Mouse (Mus musculus): ENCODE measurements around the gene Rab31. TPM values are rescaled to one million over a fixed set of nuclear protein-coding genes. Genes with fewer than 3 reads are reported as not detected.

Gene Rab31
- polyA plus RNA-seq, 1 experiment from 2014 or later: 23.5 TPM

DNA sequence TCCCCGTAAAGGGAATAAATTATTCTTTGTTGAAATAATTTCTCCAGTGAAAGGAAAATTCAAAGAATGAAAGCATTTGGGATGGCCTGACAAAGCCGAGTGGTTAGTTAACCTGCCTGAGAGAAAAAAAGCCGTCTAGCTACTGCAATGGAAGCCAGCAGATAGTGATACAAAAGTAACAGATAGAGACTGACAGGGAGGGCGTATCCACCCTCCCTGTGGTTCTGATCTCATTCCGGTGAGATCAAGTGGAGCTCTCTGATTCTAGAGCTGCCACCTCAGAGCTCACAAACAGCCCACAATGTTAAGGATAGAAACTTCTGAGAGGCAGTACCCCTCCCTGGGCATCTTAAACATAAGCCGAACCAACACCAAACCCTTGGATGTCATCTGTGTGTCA, 23.6 kb downstream of the Rab31 start:
- TF ChIP-seq CTCF (IDR thresholded peaks at IDR 0.05; ENCODE audit: low read depth) (no peak), EP300 (optimal IDR thresholded peaks at IDR 0.05) (no peak)
- no peaks in the 10 kb centered on the region for H3K27me3 ChIP-seq (ENCODE audit: control insufficient read depth, insufficient read depth, low read length)

DNA sequence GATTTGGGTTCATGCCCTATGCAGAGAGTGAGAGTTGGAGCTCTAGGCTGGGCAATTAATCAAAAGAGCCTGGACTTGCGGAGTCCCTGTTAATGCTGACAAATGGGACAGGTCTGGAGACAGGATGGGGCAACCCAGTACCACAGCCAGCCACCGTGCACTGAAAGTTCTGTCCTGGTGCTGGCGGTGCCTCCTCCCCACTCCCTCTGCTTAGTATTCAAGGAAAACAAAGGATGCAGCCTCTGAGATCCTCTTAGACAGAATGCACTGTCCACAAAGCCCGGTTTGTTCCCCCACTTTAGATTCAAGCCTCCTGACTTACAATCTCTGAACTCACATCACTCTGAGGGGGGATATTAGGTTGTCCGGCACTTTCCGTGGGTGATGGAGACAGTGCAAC, 26.2 kb downstream of the Rab31 start:
- Histone ChIP-seq H3K4me1 (replicated peaks; ENCODE audit: control insufficient read depth, insufficient read depth) (no peaks in the 10 kb centered on the region), H3K27ac (replicated peaks) (no peak overlapping the region), H3K4me3 (ENCODE audit: low read depth, low read length) (no peak overlapping the region), H3K4me2 (replicated peaks; ENCODE audit: low read depth) (no peak overlapping the region), H3K36me3 (ENCODE audit: control insufficient read depth, insufficient read depth, low read length) (no peaks in the 10 kb centered on the region), H3K9ac (ENCODE audit: low read length) (no peak overlapping the region), H3K9me3 (ENCODE audit: control insufficient read depth, low read length) (no peaks in the 10 kb centered on the region), H3K27me3 (ENCODE audit: control insufficient read depth, insufficient read depth, low read length) (no peaks in the 10 kb centered on the region)
- TF ChIP-seq EP300 (optimal IDR thresholded peaks at IDR 0.05) (no peak), CTCF (IDR thresholded peaks at IDR 0.05; ENCODE audit: low read depth) (no peak)
- DNase-seq (ENCODE audit: low spot score) (no peak), ATAC-seq (ENCODE audit: low FRiP score, low TSS enrichment) (no peak)
- 82% methylated on average over 6 of the region's 6 CpGs for WGBS

More for the DNA sequence above, 23.6 kb downstream of the Rab31 start:
- H3K27ac ChIP-seq (replicated peaks): no peak overlapping the region
- H3K4me1 ChIP-seq (replicated peaks; ENCODE audit: control insufficient read depth, insufficient read depth): no peaks in the 10 kb centered on the region
- 82% methylated on average over 6 of the region's 6 CpGs for WGBS
- H3K9me3 ChIP-seq (ENCODE audit: control insufficient read depth, low read length): no peaks in the 10 kb centered on the region
- no peak for ATAC-seq (ENCODE audit: low FRiP score, low TSS enrichment)
- no peak overlapping the region for H3K9ac ChIP-seq (ENCODE audit: low read length)
- H3K4me2 ChIP-seq (replicated peaks; ENCODE audit: low read depth): no peak overlapping the region
- DNase-seq (ENCODE audit: low spot score): no peak
- no peaks in the 10 kb centered on the region for H3K36me3 ChIP-seq (ENCODE audit: control insufficient read depth, insufficient read depth, low read length)
- H3K4me3 ChIP-seq (ENCODE audit: low read depth, low read length): no peak overlapping the region

DNA sequence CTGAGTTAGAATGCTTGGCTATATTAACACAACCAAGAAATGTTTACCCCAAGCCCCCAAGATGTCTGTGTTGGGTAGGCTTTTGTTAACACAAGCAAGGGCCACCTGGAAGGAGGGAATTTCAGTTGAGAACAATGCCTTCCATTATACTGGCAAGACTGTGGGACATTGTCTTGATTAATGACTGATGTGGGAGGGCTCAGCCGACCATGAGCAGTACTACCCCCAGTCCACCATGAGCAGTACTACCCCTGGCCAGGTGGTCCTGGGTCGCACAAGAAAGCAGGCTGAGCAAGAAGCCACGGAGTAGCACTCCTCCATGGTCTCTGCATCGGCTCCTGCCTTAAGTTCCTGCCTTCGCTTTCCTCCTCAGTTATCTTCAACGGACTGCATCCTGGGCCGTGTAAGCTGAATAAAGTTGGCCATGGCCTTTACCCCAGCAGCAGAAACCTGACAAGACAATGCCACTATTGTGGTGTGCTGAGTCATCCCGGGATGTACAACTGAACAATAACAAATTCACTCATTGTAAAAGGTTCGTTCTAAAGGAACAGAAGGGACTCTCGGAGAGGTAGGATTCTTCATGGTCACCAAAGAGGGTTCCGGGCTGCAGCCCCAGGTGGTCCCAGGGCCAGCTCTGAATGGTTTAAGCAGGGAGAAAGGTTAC, 28.8 kb downstream of the Rab31 start:
- Histone ChIP-seq H3K9ac (ENCODE audit: low read length) (no peak overlapping the region), H3K9me3 (ENCODE audit: control insufficient read depth, low read length) (no peaks in the 10 kb centered on the region), H3K4me2 (replicated peaks; ENCODE audit: low read depth) (no peak overlapping the region), H3K4me3 (ENCODE audit: low read depth, low read length) (no peak overlapping the region), H3K4me1 (replicated peaks; ENCODE audit: control insufficient read depth, insufficient read depth) (no peaks in the 10 kb centered on the region), H3K27me3 (ENCODE audit: control insufficient read depth, insufficient read depth, low read length) (no peaks in the 10 kb centered on the region), H3K36me3 (ENCODE audit: control insufficient read depth, insufficient read depth, low read length) (no peaks in the 10 kb centered on the region), H3K27ac (replicated peaks) (no peak overlapping the region)
- DNase-seq (ENCODE audit: low spot score) (no peak), ATAC-seq (ENCODE audit: low FRiP score, low TSS enrichment) (no peak)
- WGBS: 75% methylated on average over 11 of the region's 11 CpGs
- no peak for TF ChIP-seq CTCF (IDR thresholded peaks at IDR 0.05; ENCODE audit: low read depth)
- TF ChIP-seq EP300 (optimal IDR thresholded peaks at IDR 0.05): no peak

- Histone ChIP-seq H3K27me3 (ENCODE audit: control insufficient read depth, insufficient read depth, low read length) (no peaks in the 10 kb centered on the region), H3K9ac (ENCODE audit: low read length) (no peak overlapping the region), H3K4me1 (replicated peaks; ENCODE audit: control insufficient read depth, insufficient read depth) (no peaks in the 10 kb centered on the region), H3K27ac (replicated peaks) (no peak overlapping the region), H3K36me3 (ENCODE audit: control insufficient read depth, insufficient read depth, low read length) (no peaks in the 10 kb centered on the region), H3K4me3 (ENCODE audit: low read depth, low read length) (no peak overlapping the region), H3K9me3 (ENCODE audit: control insufficient read depth, low read length) (no peaks in the 10 kb centered on the region), H3K4me2 (replicated peaks; ENCODE audit: low read depth) (no peak overlapping the region)
- DNase-seq (ENCODE audit: low spot score) (no peak), ATAC-seq (ENCODE audit: low FRiP score, low TSS enrichment) (no peak)
- TF ChIP-seq EP300 (optimal IDR thresholded peaks at IDR 0.05): no peak
- TF ChIP-seq CTCF (IDR thresholded peaks at IDR 0.05; ENCODE audit: low read depth): no peak
- 64% methylated on average over 4 of the region's 4 CpGs for WGBS
Measured at GRCm38 (mm10) chr17:65742969-65743368, 29.6 kb downstream of the Rab31 start.

GRCm38 (mm10) chr17:65742245-65742905, 30.2 kb downstream of the Rab31 start:
- WGBS: 84% methylated on average over 10 of the region's 10 CpGs
- Histone ChIP-seq H3K9me3 (ENCODE audit: control insufficient read depth, low read length) (no peaks in the 10 kb centered on the region), H3K27ac (replicated peaks) (no peak overlapping the region), H3K4me2 (replicated peaks; ENCODE audit: low read depth) (no peak overlapping the region), H3K27me3 (ENCODE audit: control insufficient read depth, insufficient read depth, low read length) (no peaks in the 10 kb centered on the region), H3K36me3 (ENCODE audit: control insufficient read depth, insufficient read depth, low read length) (no peaks in the 10 kb centered on the region), H3K4me3 (ENCODE audit: low read depth, low read length) (no peak overlapping the region), H3K4me1 (replicated peaks; ENCODE audit: control insufficient read depth, insufficient read depth) (no peaks in the 10 kb centered on the region), H3K9ac (ENCODE audit: low read length) (no peak overlapping the region)
- DNase-seq (ENCODE audit: low spot score) (no peak), ATAC-seq (ENCODE audit: low FRiP score, low TSS enrichment) (no peak)
- TF ChIP-seq CTCF (IDR thresholded peaks at IDR 0.05; ENCODE audit: low read depth) (no peak), EP300 (optimal IDR thresholded peaks at IDR 0.05) (no peak)

GRCm38 (mm10) chr17:65741565-65741964, 31.0 kb downstream of the Rab31 start:
- WGBS: 85% methylated on average over 4 of the region's 4 CpGs
- ATAC-seq (ENCODE audit: low FRiP score, low TSS enrichment) (no peak), DNase-seq (ENCODE audit: low spot score) (no peak)
- Histone ChIP-seq H3K9ac (ENCODE audit: low read length) (no peak overlapping the region), H3K9me3 (ENCODE audit: control insufficient read depth, low read length) (no peaks in the 10 kb centered on the region), H3K4me1 (replicated peaks; ENCODE audit: control insufficient read depth, insufficient read depth) (no peaks in the 10 kb centered on the region), H3K4me2 (replicated peaks; ENCODE audit: low read depth) (no peak overlapping the region), H3K27ac (replicated peaks) (no peak overlapping the region), H3K27me3 (ENCODE audit: control insufficient read depth, insufficient read depth, low read length) (no peaks in the 10 kb centered on the region), H3K36me3 (ENCODE audit: control insufficient read depth, insufficient read depth, low read length) (no peaks in the 10 kb centered on the region), H3K4me3 (ENCODE audit: low read depth, low read length) (no peak overlapping the region)
- TF ChIP-seq CTCF (IDR thresholded peaks at IDR 0.05; ENCODE audit: low read depth) (no peak), EP300 (optimal IDR thresholded peaks at IDR 0.05) (no peak)

Measured in stomach, postnatal 0 days (tissue).